Comparison of ENCODE assay signal across 8 mouse cellular contexts in the genomic region with DNA sequence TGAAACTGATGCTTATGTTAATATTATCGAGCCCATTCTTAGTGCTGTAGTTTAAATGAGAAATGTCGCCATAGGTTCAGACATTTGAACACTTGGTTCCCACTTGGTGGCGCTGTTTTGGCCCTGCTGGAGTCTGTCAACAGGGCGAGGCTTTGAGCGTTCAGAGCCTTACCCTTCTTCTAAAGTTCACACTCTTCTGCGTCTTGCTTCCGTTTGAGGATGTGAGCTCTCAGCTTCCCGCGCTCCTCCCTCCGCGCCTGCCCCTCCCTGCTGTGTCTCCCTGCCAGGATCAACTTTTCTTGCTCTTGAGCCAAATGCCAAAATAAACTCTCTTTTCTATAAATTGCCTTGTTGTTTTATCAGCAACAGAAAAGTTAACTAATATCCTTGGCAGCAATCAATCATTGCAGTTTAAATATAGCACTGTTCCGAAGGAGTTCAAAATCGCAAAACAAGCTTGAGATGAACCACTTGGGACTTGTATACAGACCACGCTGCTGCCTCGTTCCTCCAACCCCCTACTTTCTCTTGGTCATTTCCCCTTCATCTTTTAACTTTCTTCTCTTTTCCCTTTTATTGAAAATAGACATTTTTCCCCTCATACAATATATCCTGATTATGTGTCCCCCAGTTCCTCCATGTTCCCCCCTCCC. TPM values are rescaled to one million over a fixed set of nuclear protein-coding genes. Genes with fewer than 3 reads are reported as not detected.
DNase-seq lines count a peak whose midpoint lies in the region; ATAC-seq and TF ChIP-seq lines count a peak whose summit lies in the region.

No protein-coding gene starts in this region.

- TF ChIP-seq CTCF in lung, adult 2 months (IDR thresholded peaks at IDR 0.05; ENCODE audit: insufficient read depth, low read length): peak; percentile 28; the same call in 1 of the 2 replicates
- TF ChIP-seq CTCF in forebrain, postnatal 0 days (IDR thresholded peaks at IDR 0.05; ENCODE audit: low read depth): no peak

- ATAC-seq in forebrain, embryonic 14.5 days: no peak
- ATAC-seq in forebrain, embryonic 12.5 days (ENCODE audit: low FRiP score): no peak
- no peak for ATAC-seq in forebrain, postnatal 0 days

- no peaks in the 10 kb centered on the region for H3K36me3 ChIP-seq in forebrain, embryonic 14.5 days (ENCODE audit: control insufficient read depth, insufficient read depth, low read length)
- H3K36me3 ChIP-seq in forebrain, embryonic 12.5 days (replicated peaks): no peaks in the 10 kb centered on the region
- H3K36me3 ChIP-seq in forebrain, postnatal 0 days (ENCODE audit: insufficient read depth): no peaks in the 10 kb centered on the region

- no peak overlapping the region for H3K9ac ChIP-seq in forebrain, embryonic 14.5 days (ENCODE audit: low read length)
- no peak overlapping the region for H3K9ac ChIP-seq in forebrain, embryonic 12.5 days
- H3K9ac ChIP-seq in forebrain, postnatal 0 days: no peak overlapping the region

- peak; percentile 8 for DNase-seq in forebrain, embryonic 14.5 days (ENCODE audit: low spot score)
- peak; percentile 20 to 49 for DNase-seq in adrenal gland, postnatal 36 days
- peak; percentile 33 for DNase-seq in heart, postnatal 25 days (ENCODE audit: low spot score)
- DNase-seq in lung, adult 2 months: peak; percentile 6
- no peak for DNase-seq in cerebellum, adult 9-11 months
- DNase-seq in left cerebral cortex, postnatal 25 days (ENCODE audit: low spot score in 2 of 2): no peak
- no peak for DNase-seq in forebrain, postnatal 0 days

- no peak overlapping the region for H3K4me2 ChIP-seq in forebrain, embryonic 14.5 days (ENCODE audit: low read length)
- no peak overlapping the region for H3K4me2 ChIP-seq in forebrain, embryonic 12.5 days
- H3K4me2 ChIP-seq in forebrain, postnatal 0 days (ENCODE audit: low read depth): no peak overlapping the region

- no peaks in the 10 kb centered on the region for H3K4me1 ChIP-seq in forebrain, embryonic 14.5 days (ENCODE audit: control insufficient read depth, insufficient read depth, low read length)
- H3K4me1 ChIP-seq in forebrain, embryonic 12.5 days: no peaks in the 10 kb centered on the region
- H3K4me1 ChIP-seq in lung, adult 2 months (ENCODE audit: control insufficient read depth, insufficient read depth, low read length): peaks cover 2% of the 10 kb centered on the region; the same call in 1 of the 2 replicates
- H3K4me1 ChIP-seq in forebrain, postnatal 0 days (ENCODE audit: insufficient read depth): no peaks in the 10 kb centered on the region

- intact Hi-C loops in heart, postnatal 25 days (cut with DNase I): loop anchor here (5.0 kb wide), 1 partner anchor 56 kb away; no protein-coding TSS in a partner anchor
- intact Hi-C loops in left cerebral cortex, postnatal 25 days (cut with DNase I): no loop called here

- WGBS in forebrain, embryonic 14.5 days: 66% methylated on average over 15 of the region's 15 CpGs
- WGBS in forebrain, embryonic 12.5 days: 69% methylated on average over 15 of the region's 15 CpGs
- WGBS in lung, adult 2 months: 16% methylated on average over 15 of the region's 15 CpGs
- WGBS in forebrain, postnatal 0 days: 56% methylated on average over 15 of the region's 15 CpGs

- no peaks in the 10 kb centered on the region for H3K9me3 ChIP-seq in forebrain, embryonic 14.5 days (replicated peaks; ENCODE audit: control insufficient read depth, low read length)
- no peaks in the 10 kb centered on the region for H3K9me3 ChIP-seq in forebrain, embryonic 12.5 days
- H3K9me3 ChIP-seq in forebrain, postnatal 0 days (ENCODE audit: low read length): no peaks in the 10 kb centered on the region

- H3K27ac ChIP-seq in forebrain, embryonic 14.5 days (ENCODE audit: low read depth, low read length): no peak overlapping the region
- no peak overlapping the region for H3K27ac ChIP-seq in forebrain, embryonic 12.5 days
- H3K27ac ChIP-seq in forebrain, postnatal 0 days (ENCODE audit: low read depth, low read length): no peak overlapping the region

- H3K27me3 ChIP-seq in forebrain, embryonic 14.5 days (replicated peaks; ENCODE audit: control insufficient read depth, insufficient read depth, low read length): no peaks in the 10 kb centered on the region
- no peaks in the 10 kb centered on the region for H3K27me3 ChIP-seq in forebrain, embryonic 12.5 days
- H3K27me3 ChIP-seq in forebrain, postnatal 0 days (ENCODE audit: insufficient read depth, low read length): no peaks in the 10 kb centered on the region

- no peak for TF ChIP-seq POLR2A in lung, adult 2 months (IDR thresholded peaks at IDR 0.05; ENCODE audit: borderline replicate concordance, extremely low read depth, low read depth, low read length)

- H3K4me3 ChIP-seq in forebrain, embryonic 14.5 days (ENCODE audit: low read depth, low read length): no peak overlapping the region
- no peak overlapping the region for H3K4me3 ChIP-seq in forebrain, embryonic 12.5 days (replicated peaks)
- no peak overlapping the region for H3K4me3 ChIP-seq in lung, adult 2 months (replicated peaks; ENCODE audit: extremely low read depth, low read depth, low read length)
- H3K4me3 ChIP-seq in forebrain, postnatal 0 days (ENCODE audit: low read depth, low read length): no peak overlapping the region

RNA-seq across cellular contexts. Expression of a gene that starts 42.4 kb away (rescaled TPM):
- 20.2 and 26.3 TPM in 2 replicates for polyA plus RNA-seq in forebrain, embryonic 14.5 days (2014; fragmentation: Nextera tagmentation; extraction: Ambion mirVana)
- 25.5 and 26.6 TPM in 2 replicates for polyA plus RNA-seq in forebrain, embryonic 12.5 days (2016; fragmentation: Nextera tagmentation; extraction: Ambion mirVana)
- total RNA-seq in adrenal gland, postnatal 36 days (2021): 1 to 10 TPM; 3.8 to 4.0 TPM
- total RNA-seq in heart, postnatal 25 days (2021): 100 to 1,000 TPM; 355 to 379 TPM
- polyA plus RNA-seq in lung, adult 2 months (2012; rRNA removed): 11.4 and 19.4 TPM in 2 replicates
- total RNA-seq in left cerebral cortex, postnatal 25 days (2021): 100 to 1,000 TPM; 171 to 178 TPM
- total RNA-seq in forebrain, postnatal 0 days (2014; rRNA removed): 43.4 and 69.8 TPM in 2 replicates
- 17.8 and 50.0 TPM in 2 replicates for polyA plus RNA-seq in forebrain, postnatal 0 days (2015; fragmentation: Nextera tagmentation; extraction: Ambion mirVana)

Comparison
In these comparisons a context has a peak if more than half of its experiments do, and no peak if none do; other contexts are left out.
1. DNase-seq: peak in forebrain, embryonic 14.5 days (single experiment), adrenal gland, postnatal 36 days (2 of 2), heart, postnatal 25 days (single experiment) and lung, adult 2 months (single experiment); none in cerebellum, adult 9-11 months (single experiment), left cerebral cortex, postnatal 25 days (0 of 2) and forebrain, postnatal 0 days (single experiment).